Mouse (Mus musculus): ENCODE results near the gene Setd1b.
A peak's percentile ranks its signal among the peaks of the same experiment; 100 is the strongest.

The Setd1b gene

GRCm38 (mm10) chr5:123125638-123126406 is 16.2 kb upstream of the Setd1b start:
- no peak for DNase-seq (ENCODE audit: extremely low read depth, insufficient read length, low spot score)

DNA sequence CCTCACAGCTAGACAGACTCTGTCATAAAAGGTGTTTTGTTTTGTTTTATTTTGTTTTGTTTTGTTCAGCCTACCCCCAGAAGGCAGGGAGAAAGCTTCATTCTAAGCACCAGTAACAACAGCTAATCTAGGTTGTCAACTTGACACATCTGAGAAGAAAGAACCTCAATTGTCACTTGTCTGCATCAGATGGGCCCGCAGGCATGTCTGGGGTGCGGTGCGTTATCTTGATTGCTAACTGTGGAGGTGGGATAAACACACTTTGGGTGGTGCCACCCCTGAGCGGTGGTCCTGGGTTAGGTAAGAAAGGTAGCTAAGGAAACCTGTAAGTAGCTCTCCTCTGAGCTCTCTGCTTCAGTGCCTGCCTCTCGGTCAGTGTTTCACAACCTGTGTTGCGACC is 15.0 kb upstream of the Setd1b start:
- no peak for DNase-seq (ENCODE audit: extremely low read depth, insufficient read length, low spot score)

DNA sequence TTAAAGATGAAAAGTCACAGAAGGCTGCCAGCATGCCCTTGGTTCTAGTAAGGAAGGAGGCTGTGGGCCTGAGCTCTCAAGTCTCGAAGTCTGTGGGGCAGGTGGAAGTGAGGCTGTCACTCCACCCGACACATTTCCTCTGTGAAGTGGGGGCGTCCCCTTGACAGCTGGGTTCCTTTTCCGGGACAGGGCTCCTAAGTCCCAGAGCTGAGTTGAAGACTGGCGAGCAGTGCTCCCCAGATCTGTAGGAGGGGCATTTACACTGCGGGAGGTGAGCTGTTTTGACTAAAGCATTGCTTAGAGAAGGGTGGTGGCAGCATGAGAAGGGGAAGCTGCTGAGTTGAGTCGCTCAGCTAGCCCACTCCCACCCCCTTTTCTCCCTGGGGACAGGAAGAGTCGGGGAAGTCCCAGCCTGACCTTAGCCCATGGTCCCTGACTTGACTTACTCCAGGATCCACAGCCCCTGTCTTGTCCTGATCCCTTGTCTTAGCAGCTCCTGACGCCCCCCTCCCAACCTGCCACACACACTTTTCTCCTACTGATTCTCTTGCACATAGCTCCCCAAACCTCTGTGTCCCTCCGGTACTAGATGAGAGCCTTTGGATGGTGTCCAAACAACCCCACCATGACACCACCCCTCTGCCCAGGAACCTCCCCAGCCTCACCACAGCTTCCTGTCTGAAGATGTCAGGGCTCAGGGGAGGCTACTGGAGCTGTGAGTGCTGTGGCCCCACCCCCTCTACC is 13.4 kb upstream of the Setd1b start:
- DNase-seq (ENCODE audit: extremely low read depth, insufficient read length, low spot score): no peak

- DNase-seq (ENCODE audit: extremely low read depth, insufficient read length, low spot score): no peak
Observed at GRCm38 (mm10) chr5:123129170-123129757, 12.7 kb upstream of the Setd1b start.

DNA sequence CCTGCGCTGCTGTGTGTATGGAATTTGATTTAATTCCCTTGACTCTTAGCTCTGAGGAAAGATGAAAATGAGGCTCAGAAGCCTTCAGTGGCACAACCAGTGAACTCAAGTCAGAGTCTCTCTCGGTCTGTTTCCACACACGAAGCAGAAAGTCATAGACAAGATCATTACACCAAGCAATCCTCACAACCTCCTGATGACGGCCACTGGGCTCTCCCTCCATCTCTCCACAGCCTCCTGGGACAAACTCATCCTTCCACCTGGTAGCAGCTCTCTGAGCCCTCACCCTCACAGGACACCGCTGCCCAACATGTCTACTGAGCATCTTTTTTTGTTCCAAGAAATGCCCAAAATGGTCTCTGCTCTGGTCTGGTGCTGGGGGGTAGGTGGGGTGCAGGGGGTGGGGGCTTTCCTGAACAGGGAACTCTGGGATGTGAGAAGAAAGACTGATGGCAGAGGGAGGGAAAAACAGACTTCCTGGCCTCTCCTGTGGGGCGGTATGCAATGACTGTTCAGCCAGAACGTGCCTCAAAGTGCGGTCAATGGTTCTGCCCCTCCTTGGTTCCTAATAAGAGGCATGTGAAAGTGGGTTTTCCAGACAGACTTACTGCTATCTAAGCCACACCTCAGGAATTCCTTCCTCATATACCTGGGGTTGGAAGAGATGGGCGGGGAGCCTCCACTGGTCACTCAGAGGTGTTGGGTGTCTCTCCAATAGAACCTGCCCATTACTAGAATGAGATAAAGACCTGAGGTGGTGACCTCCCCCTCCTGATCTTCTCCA is 11.8 kb upstream of the Setd1b start:
- no peak for DNase-seq (ENCODE audit: extremely low read depth, insufficient read length, low spot score)

DNA sequence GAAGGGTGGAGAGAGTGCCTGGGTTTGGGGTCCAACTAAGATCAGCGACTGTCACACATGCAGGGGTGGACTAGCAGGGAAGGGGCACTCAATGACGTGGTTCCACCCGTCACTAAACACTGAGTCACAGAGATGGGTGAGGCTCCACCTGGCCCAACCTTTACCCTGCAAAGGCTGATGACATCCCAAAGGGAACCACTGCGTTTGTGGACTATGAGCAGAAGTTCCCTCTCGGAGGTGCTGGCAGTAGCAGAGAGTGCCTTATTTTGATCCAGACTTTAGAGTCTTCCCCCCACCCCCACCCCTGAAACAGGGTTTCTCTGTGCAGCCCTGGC is 11.2 kb upstream of the Setd1b start:
- no peak for DNase-seq (ENCODE audit: extremely low read depth, insufficient read length, low spot score)

DNA sequence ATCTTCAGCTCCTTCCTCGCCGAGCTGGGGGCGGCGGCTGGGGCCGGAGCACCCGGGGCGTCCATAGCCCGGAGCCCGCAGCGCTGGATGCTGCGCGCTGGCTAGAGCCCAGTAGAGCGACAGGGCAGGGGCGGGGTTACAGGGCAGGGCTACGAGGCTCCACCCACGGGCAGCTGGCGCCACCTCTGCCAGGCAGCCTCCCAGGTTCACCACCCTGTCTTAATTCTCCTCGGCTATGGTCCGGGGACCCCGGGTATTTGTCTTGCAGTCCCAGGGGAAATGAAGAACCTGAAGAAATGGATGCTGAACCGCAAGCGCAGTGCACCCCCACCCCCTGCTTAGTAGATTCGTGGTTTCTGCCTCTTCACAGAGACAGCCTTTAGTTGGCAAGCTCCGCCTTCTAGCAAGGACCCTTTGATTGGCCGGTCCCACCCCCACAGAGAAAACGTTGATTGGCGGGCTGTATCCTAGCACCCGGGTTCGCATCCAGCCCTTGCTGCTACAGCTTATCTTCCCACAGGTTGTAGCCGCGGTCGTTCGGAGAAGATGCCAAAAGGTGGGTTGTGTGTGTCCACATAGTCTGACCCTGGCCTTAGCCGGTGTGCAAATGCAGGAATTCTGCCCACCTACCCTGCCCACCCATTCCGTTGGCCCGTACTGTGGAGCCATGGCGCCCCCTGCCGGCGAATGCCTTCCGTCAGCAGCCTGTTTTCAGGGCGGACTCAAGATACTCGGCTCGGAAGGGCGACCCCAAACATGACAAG is 9.5 kb upstream of the Setd1b start, which contains the start of gene Rhof:
Gene Rhof (minus strand): TSS at position 385 of the 764 bp plus-strand sequence.
- no peak for DNase-seq (ENCODE audit: extremely low read depth, insufficient read length, low spot score)

GRCm38 (mm10) chr5:123133083-123133783 is 8.8 kb upstream of the Setd1b start:
- DNase-seq (ENCODE audit: extremely low read depth, insufficient read length, low spot score): peak; percentile 72

DNA sequence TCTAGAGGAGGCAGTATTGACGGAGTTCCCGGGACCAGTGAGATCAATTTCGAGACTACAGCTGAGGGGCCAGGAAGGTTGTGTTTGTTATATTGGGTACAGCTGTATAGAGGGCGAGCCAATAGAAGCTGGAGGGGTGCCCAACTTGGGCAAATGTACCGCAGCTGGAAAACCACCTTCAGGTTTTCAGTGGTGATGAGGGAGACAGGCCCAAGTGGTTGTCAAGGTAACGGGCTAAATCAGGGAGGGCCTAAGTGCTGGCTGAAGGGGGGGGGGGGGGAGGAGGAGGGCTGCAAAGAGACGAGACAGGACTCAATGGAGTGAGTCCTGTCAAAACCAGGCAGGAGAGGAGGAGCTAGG is 8.2 kb upstream of the Setd1b start:
- DNase-seq (ENCODE audit: extremely low read depth, insufficient read length, low spot score): no peak

- peak; percentile 80 for DNase-seq (ENCODE audit: extremely low read depth, insufficient read length, low spot score)
Observed at GRCm38 (mm10) chr5:123134186-123134874, 7.7 kb upstream of the Setd1b start.

DNA sequence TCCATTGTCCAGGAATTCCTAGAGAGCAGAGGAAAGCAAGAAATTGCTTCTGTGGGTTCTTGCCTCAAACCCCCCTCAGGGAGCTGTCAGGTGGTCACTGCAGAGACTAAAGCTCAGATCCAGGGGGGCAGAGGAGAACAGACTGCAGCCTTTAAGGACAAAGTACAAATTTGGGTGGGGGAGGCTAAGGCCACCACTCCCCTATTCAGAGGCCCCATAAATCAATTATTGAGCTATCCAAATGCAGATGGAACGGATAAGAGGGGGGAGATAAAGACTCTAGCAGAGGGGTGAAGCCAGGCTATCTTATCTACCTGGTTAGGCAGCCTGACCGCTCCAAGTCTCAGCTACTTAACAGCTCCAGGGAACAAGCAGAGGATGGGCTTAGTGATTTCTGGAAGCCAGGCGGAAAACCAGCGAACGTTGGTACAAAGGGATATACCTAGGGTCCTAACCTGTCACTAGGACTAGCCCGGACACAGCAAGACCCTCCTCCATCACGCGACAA is 7.1 kb upstream of the Setd1b start:
- DNase-seq (ENCODE audit: extremely low read depth, insufficient read length, low spot score): no peak

DNA sequence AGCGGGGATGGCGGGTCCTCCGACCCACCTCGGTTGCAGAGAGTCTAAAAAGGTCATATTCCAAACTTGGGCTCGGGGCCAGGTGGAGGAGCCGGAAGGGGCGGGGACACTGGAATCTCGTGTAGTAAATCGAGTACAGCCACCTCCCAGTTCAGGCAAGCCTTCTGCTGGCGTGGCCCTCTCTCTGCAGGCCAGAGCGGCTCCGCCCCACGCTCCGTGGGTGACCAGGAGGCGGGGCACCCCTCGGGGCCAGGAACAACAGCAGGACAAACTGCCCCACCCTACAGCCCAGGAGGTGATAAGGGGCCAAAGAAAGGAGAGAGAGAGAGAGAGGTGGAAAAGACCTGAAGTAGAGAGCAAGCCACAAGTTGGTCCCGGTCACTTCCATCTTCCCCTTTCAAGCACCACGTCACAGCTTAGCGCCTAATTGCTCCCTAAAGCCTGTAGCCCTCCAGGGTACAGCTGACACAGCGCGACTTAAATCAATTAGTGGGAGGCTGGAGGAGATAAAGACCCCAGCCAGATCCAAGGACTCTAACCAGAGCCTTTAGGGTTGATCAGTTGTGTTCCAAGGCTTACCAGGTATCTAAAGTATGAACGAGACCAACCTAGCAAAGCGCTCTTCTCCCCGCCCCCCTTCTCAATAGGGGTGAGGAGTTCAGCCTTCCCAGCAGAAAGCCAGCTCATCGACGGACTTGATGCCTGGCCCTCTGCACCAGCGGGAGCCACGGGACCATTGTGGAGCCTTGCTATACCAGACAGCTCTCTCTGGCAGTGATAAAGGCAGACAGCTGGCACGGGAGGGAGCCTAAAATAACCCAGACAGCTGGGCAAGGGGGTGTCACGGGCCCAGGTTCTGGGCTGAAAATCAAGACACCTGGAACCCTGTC is 6.3 kb upstream of the Setd1b start:
- DNase-seq (ENCODE audit: extremely low read depth, insufficient read length, low spot score): peak; percentile 93

- DNase-seq (ENCODE audit: extremely low read depth, insufficient read length, low spot score): peak; percentile 85
Observed at GRCm38 (mm10) chr5:123136361-123137043, 5.5 kb upstream of the Setd1b start.

DNA sequence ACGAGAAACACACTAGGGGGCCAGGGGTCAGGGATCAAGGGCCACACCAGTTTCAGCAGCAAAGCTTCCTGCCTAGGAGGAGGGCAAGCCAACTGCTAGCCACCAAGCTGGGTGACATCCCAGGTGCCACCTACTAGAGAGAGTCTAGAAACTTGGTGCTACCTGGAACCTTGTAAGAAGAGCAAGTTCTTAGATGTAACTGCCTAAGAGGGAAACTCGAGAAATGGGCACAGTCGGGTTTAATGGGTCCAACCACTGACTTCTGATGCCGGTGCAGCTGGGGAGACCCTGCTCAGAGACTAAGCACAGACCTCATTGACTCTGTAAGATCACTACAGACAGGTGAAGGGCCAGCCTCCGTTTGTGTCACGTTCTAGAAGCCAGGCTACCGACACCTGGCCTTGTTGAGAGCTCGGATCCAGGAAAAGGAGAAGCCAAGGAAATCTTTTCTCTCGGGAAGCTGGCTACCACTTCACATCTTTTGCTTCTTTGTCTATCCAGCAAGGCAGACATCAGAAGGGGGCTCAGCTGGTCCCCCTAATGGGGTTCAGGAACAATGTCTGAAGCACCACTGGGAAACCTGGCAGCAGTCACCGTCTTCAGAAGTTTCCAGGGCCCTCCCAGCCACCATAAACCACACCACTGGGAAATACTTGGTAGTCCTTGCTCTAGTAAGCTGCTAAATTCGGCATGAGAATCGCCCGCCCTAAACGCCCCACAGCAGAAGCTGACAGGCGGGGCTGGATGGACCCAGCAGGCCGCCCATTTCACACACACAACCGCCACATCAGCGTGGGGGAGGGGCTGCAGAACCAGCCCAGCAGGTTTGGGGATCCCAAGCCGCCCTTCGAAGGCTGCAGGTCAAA is 4.7 kb upstream of the Setd1b start:
- peak; percentile 89 for DNase-seq (ENCODE audit: extremely low read depth, insufficient read length, low spot score)

GRCm38 (mm10) chr5:123137910-123138229 is 4.1 kb upstream of the Setd1b start:
- no peak for DNase-seq (ENCODE audit: extremely low read depth, insufficient read length, low spot score)

DNA sequence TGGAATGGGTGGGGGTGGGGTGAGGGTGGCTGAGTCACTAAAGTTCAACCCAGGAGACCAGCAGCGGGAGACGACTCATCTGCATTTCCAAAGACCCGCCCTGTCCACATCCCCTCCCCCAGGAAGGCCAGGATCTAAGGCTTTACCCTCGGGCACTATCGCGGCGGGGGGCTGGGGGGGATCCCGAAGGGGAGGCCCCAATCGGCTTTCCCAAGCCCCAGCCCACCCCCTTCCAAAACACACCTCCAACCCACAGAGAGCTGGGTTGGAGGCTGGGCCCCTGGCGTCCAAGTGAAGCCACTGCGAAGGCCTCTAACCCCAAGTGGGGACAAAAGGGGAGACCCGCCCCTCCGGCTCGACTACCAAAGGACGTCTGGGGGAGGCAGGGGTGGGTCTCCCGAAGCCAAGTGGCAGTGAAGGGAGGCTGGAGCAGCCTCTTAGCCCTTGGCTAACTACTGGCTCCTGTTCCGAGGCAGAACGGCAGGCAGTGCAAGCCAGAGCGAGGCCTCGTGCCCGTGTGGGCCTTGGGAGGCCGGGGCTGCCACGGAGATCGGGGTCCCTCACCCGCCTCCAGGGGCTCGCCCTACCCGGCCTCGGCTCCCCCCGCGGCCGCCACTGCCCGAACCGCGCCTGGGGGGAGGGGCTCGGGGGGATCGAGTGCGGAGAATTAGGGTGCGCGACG is 3.6 kb upstream of the Setd1b start:
- peak; percentile 94 for DNase-seq (ENCODE audit: extremely low read depth, insufficient read length, low spot score)

All from 3134 (cell line).